Comparison of ENCODE assay signal across 20 mouse cellular contexts in the genomic region with DNA sequence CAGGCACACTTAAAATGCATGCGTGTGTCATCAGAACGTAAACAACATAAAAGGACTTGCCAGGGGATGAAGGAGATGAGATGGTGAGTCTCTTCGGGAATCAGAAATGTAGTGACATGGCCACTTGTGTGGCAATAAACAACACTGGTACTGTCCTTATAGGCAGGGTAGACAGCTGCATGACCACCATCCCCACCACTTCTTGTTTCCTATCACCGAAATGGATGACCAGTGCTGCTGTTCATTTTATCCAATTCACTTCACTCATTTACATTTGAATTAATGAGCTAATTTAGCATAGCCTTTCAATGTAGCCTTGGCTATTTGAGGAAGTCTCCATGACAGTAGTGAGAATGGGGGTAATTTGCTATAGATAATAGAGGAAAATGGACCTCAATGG.
DNase-seq lines count a peak whose midpoint lies in the region; ATAC-seq and TF ChIP-seq lines count a peak whose summit lies in the region.
"Had no signal": no experiment of that assay in that cellular context is flagged by ENCODE, and none has a peak within 500 bp of the region (broad histone marks: within the 10 kb centered on the region; RNA-seq: fewer than 3 reads in every experiment).

No protein-coding gene starts in this region.

- no peaks in the 10 kb centered on the region for H3K4me1 ChIP-seq in forebrain, embryonic 11.5 days (replicated peaks; ENCODE audit: control insufficient read depth, insufficient read depth, low read length)
- H3K4me1 ChIP-seq in forebrain, postnatal 0 days (ENCODE audit: insufficient read depth): no peaks in the 10 kb centered on the region
- no peaks in the 10 kb centered on the region for H3K4me1 ChIP-seq in forebrain, embryonic 14.5 days (ENCODE audit: control insufficient read depth, insufficient read depth, low read length)
- H3K4me1 ChIP-seq in forebrain, embryonic 16.5 days (replicated peaks; ENCODE audit: control insufficient read depth, insufficient read depth, low read length): no peaks in the 10 kb centered on the region; the same call in 1 of the 2 replicates
- H3K4me1 ChIP-seq in hindbrain, embryonic 12.5 days: no peaks in the 10 kb centered on the region
- no peaks in the 10 kb centered on the region for H3K4me1 ChIP-seq in hindbrain, embryonic 14.5 days (replicated peaks; ENCODE audit: control insufficient read depth, insufficient read depth, low read length)
- H3K4me1 ChIP-seq: hindbrain, embryonic 13.5 days had no signal

- WGBS in forebrain, embryonic 11.5 days: 81% methylated on average over 4 of the region's 4 CpGs
- 54% methylated on average over 4 of the region's 4 CpGs for WGBS in forebrain, postnatal 0 days
- 69% methylated on average over 4 of the region's 4 CpGs for WGBS in forebrain, embryonic 14.5 days
- WGBS in forebrain, embryonic 16.5 days: 58% methylated on average over 4 of the region's 4 CpGs
- WGBS in hindbrain, embryonic 12.5 days: 65% methylated on average over 4 of the region's 4 CpGs
- WGBS in hindbrain, embryonic 14.5 days: 44% methylated on average over 4 of the region's 4 CpGs

- no peak overlapping the region for H3K4me3 ChIP-seq in forebrain, embryonic 11.5 days (ENCODE audit: low read depth, low read length)
- H3K4me3 ChIP-seq in forebrain, postnatal 0 days (ENCODE audit: low read depth, low read length): no peak overlapping the region
- H3K4me3 ChIP-seq in forebrain, embryonic 14.5 days (ENCODE audit: low read depth, low read length): no peak overlapping the region
- H3K4me3 ChIP-seq in forebrain, embryonic 16.5 days (replicated peaks; ENCODE audit: low read length): no peak overlapping the region
- H3K4me3 ChIP-seq in hindbrain, embryonic 12.5 days: no peak overlapping the region
- no peak overlapping the region for H3K4me3 ChIP-seq in hindbrain, embryonic 14.5 days (replicated peaks; ENCODE audit: low read length)
- H3K4me3 ChIP-seq: hindbrain, embryonic 13.5 days had no signal

- no peak overlapping the region for H3K9ac ChIP-seq in forebrain, embryonic 11.5 days (ENCODE audit: low read length)
- H3K9ac ChIP-seq in forebrain, postnatal 0 days: no peak overlapping the region
- no peak overlapping the region for H3K9ac ChIP-seq in forebrain, embryonic 14.5 days (ENCODE audit: low read length)
- H3K9ac ChIP-seq in forebrain, embryonic 16.5 days (replicated peaks; ENCODE audit: low read depth, low read length): no peak overlapping the region
- H3K9ac ChIP-seq in hindbrain, embryonic 12.5 days: no peak overlapping the region
- H3K9ac ChIP-seq in hindbrain, embryonic 14.5 days: no peak overlapping the region
- H3K9ac ChIP-seq: hindbrain, embryonic 13.5 days had no signal

- H3K27ac ChIP-seq in forebrain, embryonic 11.5 days (ENCODE audit: low read depth, low read length): no peak overlapping the region
- H3K27ac ChIP-seq in forebrain, postnatal 0 days (ENCODE audit: low read depth, low read length): no peak overlapping the region
- H3K27ac ChIP-seq in forebrain, embryonic 14.5 days (ENCODE audit: low read depth, low read length): no peak overlapping the region
- no peak overlapping the region for H3K27ac ChIP-seq in forebrain, embryonic 16.5 days (ENCODE audit: low read length)
- H3K27ac ChIP-seq in hindbrain, embryonic 12.5 days: no peak overlapping the region
- no peak overlapping the region for H3K27ac ChIP-seq in hindbrain, embryonic 14.5 days
- H3K27ac ChIP-seq: hindbrain, embryonic 13.5 days; hindbrain, postnatal 0 days had no signal

- ATAC-seq in forebrain, embryonic 11.5 days (replicated peaks; ENCODE audit: low FRiP score): 0 out of 2 replicates have a peak, but pooled peaks have one; percentile 39
- no peak for ATAC-seq in forebrain, postnatal 0 days
- peak; percentile 44 for ATAC-seq in forebrain, embryonic 14.5 days
- no peak for ATAC-seq in forebrain, embryonic 16.5 days
- peak; percentile 71; the same call in 1 of the 2 replicates for ATAC-seq in hindbrain, embryonic 12.5 days (ENCODE audit: low FRiP score)
- ATAC-seq in hindbrain, embryonic 14.5 days (ENCODE audit: low FRiP score): no peak
- ATAC-seq: activated CD4-positive, CD25-positive, alpha-beta regulatory T cell, adult 4 months; hindbrain, postnatal 0 days; inflammation-experienced regulatory T-cells, adult 6 months; intestine, embryonic 16.5 days had no signal

- H3K36me3 ChIP-seq in forebrain, embryonic 11.5 days (ENCODE audit: control insufficient read depth, insufficient read depth, low read length): no peaks in the 10 kb centered on the region
- H3K36me3 ChIP-seq in forebrain, postnatal 0 days (ENCODE audit: insufficient read depth): no peaks in the 10 kb centered on the region
- H3K36me3 ChIP-seq in forebrain, embryonic 14.5 days (ENCODE audit: control insufficient read depth, insufficient read depth, low read length): no peaks in the 10 kb centered on the region
- no peaks in the 10 kb centered on the region for H3K36me3 ChIP-seq in forebrain, embryonic 16.5 days (ENCODE audit: control insufficient read depth, insufficient read depth)
- no peaks in the 10 kb centered on the region for H3K36me3 ChIP-seq in hindbrain, embryonic 12.5 days
- H3K36me3 ChIP-seq in hindbrain, embryonic 14.5 days (replicated peaks; ENCODE audit: control insufficient read depth, insufficient read depth): no peaks in the 10 kb centered on the region
- H3K36me3 ChIP-seq: hindbrain, embryonic 13.5 days had no signal

- TF ChIP-seq CTCF in forebrain, postnatal 0 days (IDR thresholded peaks at IDR 0.05; ENCODE audit: low read depth): no peak
- TF ChIP-seq CTCF in brain, embryonic 14.5 days (IDR thresholded peaks at IDR 0.05; ENCODE audit: borderline replicate concordance, extremely low read depth, insufficient read depth, insufficient read length): no peak

- DNase-seq in forebrain, embryonic 11.5 days (ENCODE audit: low spot score): no peak
- no peak for DNase-seq in forebrain, postnatal 0 days
- DNase-seq in forebrain, embryonic 14.5 days (ENCODE audit: low spot score): peak; percentile 10
- no peak for DNase-seq in hindbrain, embryonic 14.5 days (ENCODE audit: low spot score)
- peak; percentile 36 for DNase-seq in brain, embryonic 14.5 days (ENCODE audit: low read depth)
- DNase-seq: adrenal gland, adult 8-10 months; adrenal gland, postnatal 25 days; cerebellum, adult 18-20 months; cerebellum, adult 9-10 months; cerebellum, postnatal 14 days; gastrocnemius, postnatal 25 days; kidney, adult 18-20 months had no signal

- no peaks in the 10 kb centered on the region for H3K9me3 ChIP-seq in forebrain, embryonic 11.5 days (ENCODE audit: control insufficient read depth, low read length)
- no peaks in the 10 kb centered on the region for H3K9me3 ChIP-seq in forebrain, postnatal 0 days (ENCODE audit: low read length)
- no peaks in the 10 kb centered on the region for H3K9me3 ChIP-seq in forebrain, embryonic 14.5 days (replicated peaks; ENCODE audit: control insufficient read depth, low read length)
- H3K9me3 ChIP-seq in forebrain, embryonic 16.5 days (ENCODE audit: control insufficient read depth, low read length): no peaks in the 10 kb centered on the region
- H3K9me3 ChIP-seq in hindbrain, embryonic 12.5 days (replicated peaks): no peaks in the 10 kb centered on the region
- no peaks in the 10 kb centered on the region for H3K9me3 ChIP-seq in hindbrain, embryonic 14.5 days (ENCODE audit: control insufficient read depth, low read length)
- H3K9me3 ChIP-seq: hindbrain, embryonic 13.5 days had no signal

- H3K4me2 ChIP-seq in forebrain, embryonic 11.5 days (ENCODE audit: low read depth, low read length, severe bottlenecking): no peak overlapping the region
- no peak overlapping the region for H3K4me2 ChIP-seq in forebrain, postnatal 0 days (ENCODE audit: low read depth)
- H3K4me2 ChIP-seq in forebrain, embryonic 14.5 days (ENCODE audit: low read length): no peak overlapping the region
- H3K4me2 ChIP-seq in forebrain, embryonic 16.5 days (ENCODE audit: low read length): no peak overlapping the region
- H3K4me2 ChIP-seq in hindbrain, embryonic 12.5 days (replicated peaks): no peak overlapping the region
- no peak overlapping the region for H3K4me2 ChIP-seq in hindbrain, embryonic 14.5 days (replicated peaks)
- H3K4me2 ChIP-seq: heart, embryonic 11.5 days; hindbrain, embryonic 13.5 days had no signal

- no peak for TF ChIP-seq POLR2A in brain, embryonic 14.5 days (IDR thresholded peaks at IDR 0.05; ENCODE audit: borderline replicate concordance, extremely low read depth, insufficient read depth, insufficient read length, poor library complexity, severe bottlenecking)

- H3K27me3 ChIP-seq in forebrain, embryonic 11.5 days (ENCODE audit: control insufficient read depth, insufficient read depth, low read length): peaks cover 7% of the 10 kb centered on the region; the same call in 1 of the 2 replicates
- H3K27me3 ChIP-seq in forebrain, postnatal 0 days (ENCODE audit: insufficient read depth, low read length): no peaks in the 10 kb centered on the region
- no peaks in the 10 kb centered on the region for H3K27me3 ChIP-seq in forebrain, embryonic 14.5 days (replicated peaks; ENCODE audit: control insufficient read depth, insufficient read depth, low read length)
- no peaks in the 10 kb centered on the region; the same call in 1 of the 2 replicates for H3K27me3 ChIP-seq in forebrain, embryonic 16.5 days (replicated peaks; ENCODE audit: control insufficient read depth, insufficient read depth, low read length)
- H3K27me3 ChIP-seq in hindbrain, embryonic 12.5 days: peaks cover 45% of the 10 kb centered on the region
- H3K27me3 ChIP-seq in hindbrain, embryonic 14.5 days (ENCODE audit: control insufficient read depth, insufficient read depth, low read length): peaks cover 34% of the 10 kb centered on the region

Comparison
In these comparisons a context has a peak if more than half of its experiments do, and no peak if none do; other contexts are left out.
1. ATAC-seq: peak in forebrain, embryonic 11.5 days (single experiment), forebrain, embryonic 14.5 days (single experiment) and hindbrain, embryonic 12.5 days (single experiment); none in forebrain, postnatal 0 days (single experiment), forebrain, embryonic 16.5 days (single experiment) and hindbrain, embryonic 14.5 days (single experiment).
2. DNase-seq: peak in forebrain, embryonic 14.5 days (single experiment) and brain, embryonic 14.5 days (single experiment); none in forebrain, embryonic 11.5 days (single experiment), forebrain, postnatal 0 days (single experiment) and hindbrain, embryonic 14.5 days (single experiment).